Mouse (Mus musculus) right cerebral cortex, adult 2 months (tissue): ENCODE measurements at regions not wholly inside any gene's neighbourhood (a gene's known extent, or its start where the extent isn't known, plus 50 kb on each side); places are given as distances from the start of the nearest gene placed in this dataset.
A peak's percentile ranks its signal among the peaks of the same experiment; 100 is the strongest.

Experiments
- DNase-seq, 2 experiments: peaks; one replicate each; pipeline ENCODE4 v3.0.0; 2021 to 2022; ENCODE audit warnings: low spot score in 2 of 2

DNA sequence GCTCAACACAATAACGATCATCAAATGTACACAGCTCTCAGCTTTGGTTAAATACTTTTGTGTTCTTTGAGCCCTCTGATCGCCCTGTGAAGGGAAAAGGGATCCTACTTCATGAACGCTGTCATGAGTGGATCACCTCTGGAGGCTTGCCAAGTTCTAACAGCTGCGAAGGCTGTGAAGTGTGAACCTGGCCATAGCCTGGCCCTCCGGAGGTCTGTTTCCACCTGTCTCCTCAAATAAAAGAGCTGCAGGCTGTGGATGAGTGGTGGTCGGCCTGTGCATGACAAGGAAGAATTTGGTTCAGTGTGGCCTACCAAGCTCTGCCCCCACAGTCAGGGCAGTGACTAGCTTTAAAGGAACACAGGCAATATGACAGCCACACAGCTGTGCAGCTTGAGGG, 122.0 kb downstream of the Gm12728 start:
- DNase-seq, result no peak

- DNase-seq, result no peak
Measured at GRCm38 (mm10) chr4:105912296-105912695, 122.6 kb downstream of the Gm12728 start.

GRCm38 (mm10) chr4:105914996-105915395, 125.3 kb downstream of the Gm12728 start:
- DNase-seq, result peak; percentile 35 to 41

GRCm38 (mm10) chr4:105916229-105916628, 126.6 kb downstream of the Gm12728 start:
- DNase-seq, result no peak

DNA sequence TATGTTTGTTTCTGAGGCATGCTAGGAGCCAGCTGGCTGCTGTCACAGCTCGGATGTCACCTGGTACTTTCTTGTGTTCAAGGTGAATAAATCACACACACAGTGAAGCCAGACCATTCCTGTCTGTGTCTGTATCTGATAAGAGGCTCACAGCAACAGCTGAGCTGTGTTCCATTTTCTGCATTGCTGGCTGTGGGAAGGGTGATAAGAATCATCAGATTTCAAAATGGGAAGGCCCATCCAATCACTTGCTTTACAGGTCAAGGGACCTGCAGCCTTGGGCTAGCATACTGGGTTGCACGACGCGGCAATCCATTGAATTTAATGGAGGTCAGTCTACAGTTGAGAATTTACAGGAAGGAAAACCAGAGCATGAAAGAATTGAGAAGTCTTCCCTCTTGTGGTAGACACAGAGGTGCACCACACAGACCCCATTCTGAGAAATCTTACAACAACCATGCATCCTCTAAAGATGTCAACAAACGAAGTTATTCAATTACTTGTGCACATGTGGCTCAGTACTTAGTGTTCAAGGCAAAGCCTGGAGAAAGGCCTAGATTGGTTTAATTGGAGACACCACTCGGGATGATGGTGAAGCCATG, 135.2 kb downstream of the Gm12728 start:
- no peak for DNase-seq

DNA sequence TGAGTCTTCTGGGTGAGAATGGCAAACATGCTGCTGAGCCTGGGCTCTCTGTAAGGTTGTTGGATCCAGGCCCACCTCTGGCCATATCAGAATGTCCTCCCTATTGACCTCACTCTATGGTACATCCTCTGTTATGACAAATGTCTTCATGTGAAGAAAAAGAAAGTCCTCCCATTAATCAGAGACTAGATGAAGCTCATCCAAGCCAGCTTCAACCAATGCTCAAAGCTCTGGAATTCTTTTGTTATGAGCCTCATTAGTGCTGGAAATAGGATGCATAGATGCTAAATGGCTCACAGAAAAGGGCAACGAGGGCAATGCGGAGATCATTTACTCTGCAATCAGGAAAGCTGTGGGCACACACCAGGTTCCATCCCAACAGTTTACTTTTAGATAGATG, 135.8 kb downstream of the Gm12728 start:
- no peak for DNase-seq

- DNase-seq, result no peak
Measured at GRCm38 (mm10) chr4:105929658-105930057, 140.0 kb downstream of the Gm12728 start.

DNA sequence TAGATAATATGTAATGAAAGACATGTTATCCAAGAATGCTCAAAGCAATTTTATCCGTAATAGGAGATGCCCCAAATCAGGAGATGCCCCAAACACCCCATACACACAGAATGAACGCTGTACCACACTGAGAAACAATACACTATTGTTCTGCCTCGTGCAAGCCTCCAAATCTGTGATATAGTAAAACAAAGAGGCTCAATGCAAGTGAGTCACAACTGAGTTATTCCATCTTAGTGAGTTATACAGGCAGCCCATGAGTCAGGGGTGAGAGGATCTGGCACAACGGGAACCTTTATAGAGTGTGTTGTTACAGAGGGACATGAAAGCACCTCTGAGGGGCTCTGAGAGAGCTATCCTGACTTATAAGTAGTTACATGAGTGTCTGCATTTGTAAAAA, 145.3 kb downstream of the Gm12728 start:
- no peak for DNase-seq

- DNase-seq, result no peak
Measured at GRCm38 (mm10) chr4:105936755-105937514, 147.3 kb downstream of the Gm12728 start.

GRCm38 (mm10) chr4:105937587-105937986, 147.9 kb downstream of the Gm12728 start:
- no peak for DNase-seq

GRCm38 (mm10) chr4:105938886-105939285, 149.2 kb downstream of the Gm12728 start:
- no peak for DNase-seq

DNA sequence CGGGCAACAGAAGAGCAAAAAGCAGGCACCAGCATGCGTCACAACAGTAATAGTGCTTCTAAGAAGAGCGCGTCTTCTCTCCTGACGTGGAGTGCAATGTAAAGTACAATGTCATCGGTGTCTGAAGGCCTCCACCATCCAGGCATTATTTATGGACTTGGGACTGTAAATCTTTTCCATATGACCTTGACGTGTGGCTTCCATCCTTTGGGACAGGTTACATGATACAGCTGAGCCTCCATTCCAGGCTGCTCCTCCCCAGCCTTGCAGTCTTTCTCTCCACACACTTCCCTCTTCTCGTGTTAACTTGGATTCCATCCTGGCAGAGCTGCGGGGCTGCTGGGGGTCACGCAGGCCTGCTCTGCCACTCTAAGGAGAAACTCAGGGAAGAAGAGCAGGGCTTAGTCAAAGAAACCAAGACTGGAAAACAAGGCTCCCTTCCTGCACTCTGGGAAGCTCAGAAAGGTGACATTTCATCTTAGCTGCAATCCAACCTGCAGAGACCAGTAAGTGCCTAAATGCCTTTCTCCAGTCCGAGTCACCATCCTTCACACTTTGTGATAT, 150.0 kb downstream of the Gm12728 start:
- DNase-seq, result no peak

GRCm38 (mm10) chr4:105940891-105941290, 151.2 kb downstream of the Gm12728 start:
- DNase-seq, result no peak

GRCm38 (mm10) chr4:105941785-105942184, 152.1 kb downstream of the Gm12728 start:
- peak; percentile 50 to 68 for DNase-seq

DNA sequence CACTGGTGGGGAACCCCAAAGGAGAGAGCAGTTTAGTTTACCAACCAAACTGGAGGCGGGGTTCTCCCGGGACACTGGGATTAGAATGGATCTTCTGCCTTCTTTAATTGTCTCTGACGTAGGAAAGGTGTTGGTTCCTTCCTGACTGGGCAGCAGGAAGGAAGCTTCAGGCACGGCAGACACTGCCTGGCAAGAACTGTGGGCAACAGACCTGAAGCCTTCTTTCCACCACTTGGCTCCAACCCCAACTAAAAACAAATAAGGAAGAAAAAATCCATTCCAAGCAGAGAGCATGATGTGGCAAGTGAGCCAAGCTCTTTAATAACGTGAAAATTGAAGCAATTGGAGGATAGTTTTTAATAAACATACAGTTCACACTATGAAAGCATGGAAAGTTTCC, 155.3 kb downstream of the Gm12728 start:
- DNase-seq, result no peak

- no peak for DNase-seq
Measured at GRCm38 (mm10) chr4:105945921-105946320, 156.3 kb downstream of the Gm12728 start.

DNA sequence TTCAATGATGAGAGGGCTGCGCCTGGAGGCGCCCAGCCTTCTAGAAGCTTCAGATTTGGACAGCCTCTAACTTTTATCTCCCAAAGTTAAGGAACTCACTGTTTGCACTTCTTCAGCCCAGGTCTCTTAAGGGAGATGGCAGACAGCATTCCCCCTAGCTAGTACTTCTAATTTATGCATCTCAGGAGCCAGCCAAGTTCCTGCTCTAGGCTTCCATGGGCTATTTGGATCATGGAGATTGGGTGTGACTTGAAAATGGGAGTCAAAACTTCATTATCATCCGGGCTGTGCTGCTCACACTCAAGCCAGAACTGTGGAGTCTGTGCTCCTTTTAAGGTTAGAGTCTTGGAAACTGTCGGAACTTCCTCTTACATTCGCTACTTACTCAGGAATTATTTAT, 158.7 kb downstream of the Gm12728 start:
- DNase-seq, result no peak

DNA sequence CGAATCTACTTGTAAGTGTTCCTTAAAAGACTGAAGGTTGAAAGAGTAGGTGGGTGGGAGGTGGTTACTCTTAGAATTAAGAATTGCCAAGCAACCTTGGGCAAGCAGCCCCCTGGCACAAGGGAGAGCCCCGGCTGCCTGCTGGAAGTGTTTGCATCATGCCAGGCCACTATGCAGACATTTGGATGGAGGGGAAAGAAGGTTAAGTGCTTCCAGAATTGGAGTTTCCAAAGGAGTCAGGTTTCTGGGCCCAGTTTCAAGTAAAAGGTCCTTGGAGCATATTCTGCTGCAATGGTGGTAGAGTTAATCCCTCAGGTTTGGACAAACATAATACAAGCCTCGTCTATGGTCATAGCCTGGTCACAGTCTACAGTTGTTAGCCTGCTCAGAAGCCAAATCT, 162.7 kb downstream of the Gm12728 start:
- DNase-seq, result no peak

DNA sequence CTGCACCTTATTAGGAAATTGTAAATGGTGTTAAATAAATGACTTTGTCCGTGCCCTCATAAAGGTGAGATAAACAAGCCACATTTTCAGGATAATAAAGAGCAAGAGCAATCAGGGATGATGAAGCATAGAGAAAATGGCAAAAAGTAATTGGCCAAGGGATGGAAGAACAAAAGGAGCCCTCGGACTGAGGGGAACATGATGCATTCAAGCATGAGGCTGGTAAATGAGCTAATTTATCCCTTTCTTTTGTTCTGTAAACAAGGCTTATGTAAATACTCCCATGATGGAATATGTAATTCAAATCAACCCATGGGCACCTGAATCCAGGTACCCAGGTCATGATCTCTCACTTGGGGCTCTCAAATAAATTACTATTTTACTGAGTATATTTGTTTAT, 166.8 kb downstream of the Gm12728 start:
- no peak for DNase-seq

DNA sequence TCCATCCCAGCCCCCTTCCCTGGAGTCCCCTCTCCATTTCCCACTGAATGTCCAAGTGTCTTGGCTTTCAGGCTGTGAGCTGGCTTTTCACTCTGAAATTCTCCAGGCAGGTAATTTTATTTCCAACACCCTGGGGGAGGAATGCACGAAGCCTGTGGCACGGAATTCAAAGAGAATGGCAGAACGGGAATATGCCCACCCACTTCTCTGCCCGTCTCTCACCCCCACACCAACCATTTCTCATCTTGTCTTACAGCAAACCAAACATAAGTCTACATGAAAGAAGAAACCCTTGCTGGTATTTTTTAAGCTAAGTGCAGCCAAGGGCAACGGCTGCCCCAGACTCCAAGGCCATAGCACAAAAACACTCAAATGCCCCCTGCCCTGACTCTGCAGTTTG, 168.7 kb downstream of the Gm12728 start:
- peak in 1 of 2 experiments; percentile 6 for DNase-seq

DNA sequence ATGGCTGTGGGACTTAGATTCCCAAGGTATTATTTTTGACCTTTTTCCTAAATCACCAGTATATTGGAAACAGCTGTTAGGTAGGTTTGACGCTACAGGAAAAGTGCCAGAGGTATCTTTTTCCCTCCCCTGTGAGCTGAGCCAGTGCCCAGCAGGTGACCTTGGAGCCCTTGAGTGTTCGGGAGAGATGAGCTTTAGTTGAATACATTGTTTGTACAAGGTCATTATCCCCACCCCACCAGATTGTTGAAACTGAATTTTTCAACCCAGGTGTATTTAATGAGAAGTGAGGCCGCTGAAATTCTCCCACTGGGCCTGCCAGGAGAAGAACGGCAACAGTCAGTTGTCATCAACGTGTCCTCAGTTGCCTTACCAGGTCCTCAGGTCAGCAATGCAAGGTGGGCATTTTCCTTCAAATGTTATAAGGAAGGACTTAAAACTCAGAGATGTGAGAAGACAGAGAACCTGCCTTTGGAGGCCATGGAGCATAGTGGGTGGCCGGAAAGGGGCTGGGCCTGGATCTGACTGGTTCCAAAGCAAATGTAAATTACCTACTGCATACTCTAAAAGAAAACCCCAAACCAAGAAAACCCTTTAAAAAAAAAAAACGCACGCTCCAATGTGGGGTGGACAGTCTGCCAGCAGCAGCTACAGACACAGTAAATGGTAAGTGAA, 172.2 kb downstream of the Gm12728 start:
- no peak for DNase-seq

DNA sequence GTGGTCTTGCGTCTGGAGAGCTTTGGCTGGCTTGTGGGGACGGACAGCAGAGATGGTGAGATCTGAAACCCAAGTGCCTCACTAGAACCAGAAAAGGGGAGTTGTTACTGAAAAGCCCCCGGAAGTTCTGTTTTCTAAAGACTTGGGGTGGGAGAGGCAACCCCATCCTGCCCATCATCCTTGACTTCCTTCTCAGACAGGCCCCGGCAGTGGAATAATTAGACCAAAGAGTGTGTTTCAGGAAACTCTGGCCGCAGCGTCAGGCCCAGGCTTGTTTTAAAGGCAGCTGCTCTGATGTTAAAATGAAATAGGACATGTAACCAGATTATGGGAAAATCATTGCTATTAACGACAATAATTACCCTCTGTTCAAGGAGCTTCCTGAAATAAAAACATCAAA, 172.9 kb downstream of the Gm12728 start:
- no peak for DNase-seq

DNA sequence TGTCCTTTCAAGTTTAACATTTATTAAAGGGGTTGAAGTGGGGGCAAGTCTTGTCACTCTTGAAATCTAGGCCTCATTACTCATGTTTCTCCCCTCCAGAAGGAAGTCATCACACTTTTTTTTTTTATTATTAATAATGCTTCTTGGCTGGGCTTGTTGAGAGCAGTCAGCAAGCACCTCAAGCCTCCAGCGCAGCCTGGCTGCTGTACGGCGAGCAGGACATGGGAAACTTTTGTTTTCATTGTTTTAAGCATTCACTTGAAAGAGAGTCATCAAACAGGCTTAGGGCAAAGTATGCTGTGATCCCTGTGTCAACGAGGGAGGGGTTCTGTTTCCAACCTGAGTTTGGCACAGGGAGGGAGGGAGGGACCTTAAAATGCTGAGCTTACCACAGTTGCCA, 178.7 kb downstream of the Gm12728 start:
- no peak for DNase-seq
